Comparison of ENCODE assay signal across 8 mouse cellular contexts in genomic region chr4:133407114-133407787, GRCm38 (mm10). TPM values are rescaled to one million over a fixed set of nuclear protein-coding genes. Genes with fewer than 3 reads are reported as not detected.
DNase-seq lines count a peak whose midpoint lies in the region; ATAC-seq and TF ChIP-seq lines count a peak whose summit lies in the region.

No protein-coding gene starts in this region.

- H3K9ac ChIP-seq in midbrain, embryonic 12.5 days (replicated peaks) = 0 out of 2 replicates have a peak overlapping the region, but pooled peaks have one; percentile 4
- H3K9ac ChIP-seq in midbrain, embryonic 11.5 days (ENCODE audit: low read length) = no peak overlapping the region
- H3K9ac ChIP-seq in embryonic facial prominence, embryonic 15.5 days = no peak overlapping the region
- H3K9ac ChIP-seq in intestine, embryonic 16.5 days (ENCODE audit: low read depth, low read length) = peak overlapping the region; percentile 49; the same call in 1 of the 2 replicates
- H3K9ac ChIP-seq in midbrain, postnatal 0 days (replicated peaks; ENCODE audit: low read length, poor library complexity, severe bottlenecking) = no peak overlapping the region

- WGBS in midbrain, embryonic 12.5 days = 80% methylated on average over 6 of the region's 6 CpGs
- WGBS in midbrain, embryonic 11.5 days = 82% methylated on average over 6 of the region's 6 CpGs
- 57% methylated on average over 6 of the region's 6 CpGs for WGBS in embryonic facial prominence, embryonic 15.5 days
- WGBS in intestine, embryonic 16.5 days = 49% methylated on average over 6 of the region's 6 CpGs
- 77% methylated on average over 6 of the region's 6 CpGs for WGBS in midbrain, postnatal 0 days

- no peak for TF ChIP-seq CTCF in midbrain, postnatal 0 days (IDR thresholded peaks at IDR 0.05)

- H3K27ac ChIP-seq in midbrain, embryonic 12.5 days (replicated peaks) = no peak overlapping the region
- H3K27ac ChIP-seq in midbrain, embryonic 11.5 days (ENCODE audit: low read depth, low read length) = no peak overlapping the region
- H3K27ac ChIP-seq in embryonic facial prominence, embryonic 15.5 days (replicated peaks) = peak overlapping the region; percentile 86
- H3K27ac ChIP-seq in intestine, embryonic 16.5 days (ENCODE audit: low read length) = peak overlapping the region; percentile 60
- no peak overlapping the region for H3K27ac ChIP-seq in midbrain, postnatal 0 days (ENCODE audit: low read depth, low read length)

- DNase-seq in midbrain, embryonic 11.5 days (ENCODE audit: low spot score, missing footprints) = no peak
- peak; percentile 76 for DNase-seq in midbrain, postnatal 0 days (ENCODE audit: low spot score)
- DNase-seq in yolk sac, embryonic 10.5 days (ENCODE audit: low spot score) = no peak
- DNase-seq in cerebellum, adult 11-12 months = no peak

- no peaks in the 10 kb centered on the region for H3K27me3 ChIP-seq in midbrain, embryonic 12.5 days
- H3K27me3 ChIP-seq in midbrain, embryonic 11.5 days (ENCODE audit: control insufficient read depth, insufficient read depth, low read length) = no peaks in the 10 kb centered on the region
- no peaks in the 10 kb centered on the region for H3K27me3 ChIP-seq in embryonic facial prominence, embryonic 15.5 days
- H3K27me3 ChIP-seq in intestine, embryonic 16.5 days (replicated peaks; ENCODE audit: control insufficient read depth, insufficient read depth, low read length) = no peaks in the 10 kb centered on the region
- no peaks in the 10 kb centered on the region for H3K27me3 ChIP-seq in midbrain, postnatal 0 days (ENCODE audit: insufficient read depth, low read length)

- peaks cover 15% of the 10 kb centered on the region; the same call in 1 of the 2 replicates for H3K4me1 ChIP-seq in midbrain, embryonic 12.5 days
- no peaks in the 10 kb centered on the region for H3K4me1 ChIP-seq in midbrain, embryonic 11.5 days (ENCODE audit: control insufficient read depth, insufficient read depth, low read length)
- H3K4me1 ChIP-seq in embryonic facial prominence, embryonic 15.5 days = peaks cover 41% of the 10 kb centered on the region
- H3K4me1 ChIP-seq in intestine, embryonic 16.5 days (ENCODE audit: control insufficient read depth, insufficient read depth, low read length) = peaks cover 28% of the 10 kb centered on the region
- no peaks in the 10 kb centered on the region for H3K4me1 ChIP-seq in midbrain, postnatal 0 days (ENCODE audit: insufficient read depth, low read length)

- no peak overlapping the region for H3K4me2 ChIP-seq in midbrain, embryonic 12.5 days (replicated peaks)
- no peak overlapping the region for H3K4me2 ChIP-seq in midbrain, embryonic 11.5 days
- no peak overlapping the region for H3K4me2 ChIP-seq in embryonic facial prominence, embryonic 15.5 days (replicated peaks)
- no peak overlapping the region for H3K4me2 ChIP-seq in intestine, embryonic 16.5 days (ENCODE audit: low read depth, low read length)
- H3K4me2 ChIP-seq in midbrain, postnatal 0 days (ENCODE audit: low read depth, low read length, poor library complexity, severe bottlenecking) = no peak overlapping the region

- peaks cover 7% of the 10 kb centered on the region; the same call in 1 of the 2 replicates for H3K36me3 ChIP-seq in midbrain, embryonic 12.5 days
- H3K36me3 ChIP-seq in midbrain, embryonic 11.5 days (ENCODE audit: control insufficient read depth, insufficient read depth, low read length) = no peaks in the 10 kb centered on the region
- peaks cover 9% of the 10 kb centered on the region; the same call in 1 of the 2 replicates for H3K36me3 ChIP-seq in embryonic facial prominence, embryonic 15.5 days
- H3K36me3 ChIP-seq in intestine, embryonic 16.5 days (ENCODE audit: control insufficient read depth, insufficient read depth, low read length) = 0 out of 2 replicates have a peak, but pooled peaks cover 2% of the 10 kb centered on the region
- H3K36me3 ChIP-seq in midbrain, postnatal 0 days (ENCODE audit: insufficient read depth, low read length) = peaks cover 4% of the 10 kb centered on the region

- no peak overlapping the region for H3K4me3 ChIP-seq in midbrain, embryonic 12.5 days
- no peak overlapping the region for H3K4me3 ChIP-seq in midbrain, embryonic 11.5 days (ENCODE audit: low read depth, low read length)
- no peak overlapping the region for H3K4me3 ChIP-seq in embryonic facial prominence, embryonic 15.5 days (replicated peaks)
- H3K4me3 ChIP-seq in intestine, embryonic 16.5 days (ENCODE audit: low read length) = no peak overlapping the region
- H3K4me3 ChIP-seq in midbrain, postnatal 0 days (ENCODE audit: low read depth, low read length) = no peak overlapping the region

- H3K9me3 ChIP-seq in midbrain, embryonic 12.5 days = no peaks in the 10 kb centered on the region
- no peaks in the 10 kb centered on the region for H3K9me3 ChIP-seq in midbrain, embryonic 11.5 days (ENCODE audit: control insufficient read depth, low read length)
- H3K9me3 ChIP-seq in embryonic facial prominence, embryonic 15.5 days (replicated peaks) = no peaks in the 10 kb centered on the region
- H3K9me3 ChIP-seq in intestine, embryonic 16.5 days (ENCODE audit: control insufficient read depth, low read length) = no peaks in the 10 kb centered on the region
- no peaks in the 10 kb centered on the region for H3K9me3 ChIP-seq in midbrain, postnatal 0 days (ENCODE audit: low read length)

- no peak for ATAC-seq in midbrain, embryonic 12.5 days (ENCODE audit: low FRiP score, low read depth)
- ATAC-seq in midbrain, embryonic 11.5 days (ENCODE audit: low FRiP score) = no peak
- ATAC-seq in embryonic facial prominence, embryonic 15.5 days (ENCODE audit: insufficient number of reproducible peaks, low FRiP score, low TSS enrichment, low read depth) = peak; percentile 43; the same call in 1 of the 2 replicates
- ATAC-seq in intestine, embryonic 16.5 days = no peak
- ATAC-seq in midbrain, postnatal 0 days (ENCODE audit: low FRiP score) = no peak
- no peak for ATAC-seq in CD4-positive, CD25-positive, alpha-beta regulatory T cell, adult 4 months

RNA-seq across cellular contexts. Expression of gene Slc9a1, which starts 37.7 kb away (rescaled TPM):
- 9.0 and 9.2 TPM in 2 replicates for polyA plus RNA-seq in midbrain, embryonic 12.5 days (2016; fragmentation: Nextera tagmentation; extraction: Ambion mirVana)
- 4.6 and 5.6 TPM in 2 replicates for polyA plus RNA-seq in midbrain, embryonic 11.5 days (2014; fragmentation: Nextera tagmentation; extraction: Ambion mirVana)
- polyA plus RNA-seq in embryonic facial prominence, embryonic 15.5 days (2015; fragmentation: Nextera tagmentation; extraction: Ambion mirVana) = 11.0 and 11.2 TPM in 2 replicates
- polyA plus RNA-seq in intestine, embryonic 16.5 days (2015; fragmentation: Nextera tagmentation; extraction: Ambion mirVana) = 9.1 and 9.2 TPM in 2 replicates
- total RNA-seq in midbrain, postnatal 0 days (2014; rRNA removed) = 29.5 and 34.9 TPM in 2 replicates
- 11.8 and 12.8 TPM in 2 replicates for polyA plus RNA-seq in midbrain, postnatal 0 days (2015; fragmentation: Nextera tagmentation; extraction: Ambion mirVana)
- 10 to 100 TPM in 1 of 2 experiments, 1 to 10 TPM in 1; 9.9 to 19.4 TPM for polyA plus RNA-seq in CD4-positive, CD25-positive, alpha-beta regulatory T cell, adult 4 months (2017; shearing (Covaris generic))

RNA-seq across cellular contexts. Expression of gene Wdtc1, which starts 54.0 kb away (rescaled TPM):
- polyA plus RNA-seq in midbrain, embryonic 12.5 days (2016; fragmentation: Nextera tagmentation; extraction: Ambion mirVana) = 24.2 and 26.1 TPM in 2 replicates
- 21.0 and 22.2 TPM in 2 replicates for polyA plus RNA-seq in midbrain, embryonic 11.5 days (2014; fragmentation: Nextera tagmentation; extraction: Ambion mirVana)
- 17.0 and 17.2 TPM in 2 replicates for polyA plus RNA-seq in embryonic facial prominence, embryonic 15.5 days (2015; fragmentation: Nextera tagmentation; extraction: Ambion mirVana)
- polyA plus RNA-seq in intestine, embryonic 16.5 days (2015; fragmentation: Nextera tagmentation; extraction: Ambion mirVana) = 11.4 and 12.8 TPM in 2 replicates
- total RNA-seq in midbrain, postnatal 0 days (2014; rRNA removed) = 43.0 and 54.8 TPM in 2 replicates
- 14.4 and 15.6 TPM in 2 replicates for polyA plus RNA-seq in midbrain, postnatal 0 days (2015; fragmentation: Nextera tagmentation; extraction: Ambion mirVana)
- polyA plus RNA-seq in CD4-positive, CD25-positive, alpha-beta regulatory T cell, adult 4 months (2017; shearing (Covaris generic)) = 1 to 10 TPM; 4.2 to 7.8 TPM

Comparison
In these comparisons a context has a peak if more than half of its experiments do, and no peak if none do; other contexts are left out.
1. H3K9ac ChIP-seq: peak in midbrain, embryonic 12.5 days (single experiment) and intestine, embryonic 16.5 days (single experiment); none in midbrain, embryonic 11.5 days (single experiment), embryonic facial prominence, embryonic 15.5 days (single experiment) and midbrain, postnatal 0 days (single experiment).
2. H3K27ac ChIP-seq: peak in embryonic facial prominence, embryonic 15.5 days (single experiment) and intestine, embryonic 16.5 days (single experiment); none in midbrain, embryonic 12.5 days (single experiment), midbrain, embryonic 11.5 days (single experiment) and midbrain, postnatal 0 days (single experiment).